16 mouse cellular contexts compared by ENCODE assay signal in the genomic region with DNA sequence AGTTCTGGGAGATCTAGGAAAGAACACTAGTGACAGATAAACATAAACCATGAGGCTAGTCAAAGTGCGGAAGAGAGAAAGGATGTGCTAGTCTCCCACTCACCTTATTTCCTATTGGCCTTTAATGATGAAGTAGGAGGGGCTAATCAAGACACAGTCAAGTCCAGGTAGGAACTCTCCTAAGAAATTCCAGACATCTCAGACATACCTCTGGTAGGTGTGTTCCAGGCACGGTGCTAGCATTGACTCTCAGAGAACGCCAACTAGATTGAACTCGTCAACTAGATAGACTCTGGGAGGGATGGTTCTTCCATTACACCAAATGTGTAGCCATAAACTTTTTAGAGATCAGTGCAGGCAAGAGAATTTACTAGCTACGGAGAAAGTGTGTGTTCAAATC.
"Had no signal": no experiment of that assay in that cellular context is flagged by ENCODE, and none has a peak within 500 bp of the region (broad histone marks: within the 10 kb centered on the region; RNA-seq: fewer than 3 reads in every experiment).

No protein-coding gene starts in this region.

- H3K27me3 ChIP-seq: lung, embryonic 15.5 days; megakaryocyte, embryonic 14.5 days; midbrain, embryonic 13.5 days; midbrain, embryonic 15.5 days; neural tube, embryonic 12.5 days; stomach, embryonic 15.5 days had no signal

- DNase-seq: lung, adult 2 months; lung, postnatal 14 days; lung, postnatal 36 days; right cerebral cortex, postnatal 14 days; thymus, adult 2 months; thymus, postnatal 25 days had no signal

- H3K4me3 ChIP-seq: lung, embryonic 15.5 days; megakaryocyte, embryonic 14.5 days; midbrain, embryonic 13.5 days; midbrain, embryonic 15.5 days; neural tube, embryonic 12.5 days; stomach, embryonic 15.5 days had no signal

- H3K4me2 ChIP-seq: lung, embryonic 15.5 days; midbrain, embryonic 11.5 days; midbrain, embryonic 13.5 days; midbrain, embryonic 15.5 days; neural tube, embryonic 12.5 days; stomach, embryonic 15.5 days had no signal

- H3K36me3 ChIP-seq: lung, embryonic 15.5 days; midbrain, embryonic 13.5 days; midbrain, embryonic 15.5 days; neural tube, embryonic 12.5 days; stomach, embryonic 15.5 days had no signal

- H3K27ac ChIP-seq: lung, embryonic 15.5 days; macrophage; midbrain, embryonic 13.5 days; midbrain, embryonic 15.5 days; neural tube, embryonic 12.5 days; stomach, embryonic 15.5 days; stomach, postnatal 0 days had no signal

- H3K9ac ChIP-seq: lung, embryonic 15.5 days; midbrain, embryonic 13.5 days; midbrain, embryonic 15.5 days; neural tube, embryonic 12.5 days; stomach, embryonic 15.5 days had no signal

- ATAC-seq: lung, postnatal 0 days; midbrain, embryonic 13.5 days; midbrain, embryonic 15.5 days had no signal

- H3K4me1 ChIP-seq: lung, embryonic 15.5 days; megakaryocyte, embryonic 14.5 days; neural tube, embryonic 12.5 days; stomach, embryonic 15.5 days had no signal

- H3K9me3 ChIP-seq: lung, embryonic 15.5 days; megakaryocyte, embryonic 14.5 days; midbrain, embryonic 13.5 days; midbrain, embryonic 15.5 days; neural tube, embryonic 12.5 days; stomach, embryonic 15.5 days had no signal
